Mouse (Mus musculus) adrenal gland, adult (tissue): Measurements from ENCODE around the gene Tmem222.

ENCODE experiments used
- DNase-seq, 2 experiments: peaks; one replicate each; pipeline ENCODE4 v3.0.0; 2022 to 2023; ENCODE audit warnings: low spot score in 1 of 2; ENCODE audit not compliant: inconsistent age in 2 of 2

Gene Tmem222

GRCm38 (mm10) chr4:133218745-133219144, 58.8 kb downstream of the Tmem222 start:
- no peak for DNase-seq

DNA sequence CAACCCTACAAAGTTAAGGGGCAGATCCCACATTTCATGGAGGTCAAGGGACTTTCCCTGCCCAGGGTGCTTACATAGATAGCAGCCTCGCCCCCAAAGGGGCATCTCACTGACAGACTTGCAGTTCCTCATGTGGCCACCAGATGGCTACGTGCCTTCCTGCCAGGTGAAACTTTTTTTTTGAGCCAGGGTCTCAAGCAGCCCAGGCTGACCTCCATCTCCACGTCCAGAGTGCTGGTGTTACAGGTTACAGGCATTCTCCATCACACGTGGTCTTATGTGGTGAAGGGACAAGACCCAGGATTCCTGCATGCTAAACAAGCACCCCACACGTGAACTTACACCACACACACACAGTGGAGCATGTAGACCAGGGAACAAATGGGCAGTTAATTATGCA, 60.0 kb downstream of the Tmem222 start:
- peak; percentile 46 to 82 for DNase-seq
